Mouse (Mus musculus) testis, adult 2 months (tissue): ENCODE data around the gene Pla2g2f. TPM values are rescaled to one million over a fixed set of nuclear protein-coding genes. Genes with fewer than 3 reads are reported as not detected.

ENCODE experiments used
- H3K27ac ChIP-seq: fragments of 200-500 bp; 2 replicates; pipeline ENCODE4 v1.5.1; 2012; ENCODE audit warnings: low read depth, low read length; ENCODE audit not compliant: control insufficient read depth, insufficient read depth
- H3K27me3 ChIP-seq: fragments of 200-500 bp; 2 replicates; pipeline ENCODE4 v1.6.1; 2012; ENCODE audit warnings: mild to moderate bottlenecking, low read length, moderate library complexity; ENCODE audit not compliant: control insufficient read depth, insufficient read depth
- H3K36me3 ChIP-seq: fragments of 200-500 bp; 2 replicates; pipeline ENCODE4 v1.6.1; 2012; ENCODE audit warnings: mild to moderate bottlenecking, low read length; ENCODE audit not compliant: control insufficient read depth, insufficient read depth
- H3K4me1 ChIP-seq: fragments of 200-500 bp; 2 replicates; pipeline ENCODE4 v1.6.1; 2012; ENCODE audit warnings: low read length; ENCODE audit not compliant: control insufficient read depth, insufficient read depth
- H3K4me3 ChIP-seq: fragments of 200-500 bp; 2 replicates; pipeline ENCODE4 v1.5.1; 2012; ENCODE audit warnings: low read depth, mild to moderate bottlenecking, low read length, moderate library complexity, mixed read lengths; ENCODE audit not compliant: control insufficient read depth
- CTCF ChIP-seq: fragments of 200-500 bp; IDR thresholded peaks from 2 replicates; pipeline ENCODE4 v1.5.1; 2012; ENCODE audit warnings: low read depth, mild to moderate bottlenecking, inconsistent platforms, low read length, moderate library complexity; ENCODE audit not compliant: control insufficient read depth, insufficient read depth, insufficient replicate concordance
- POLR2A ChIP-seq: fragments of 200-500 bp; IDR thresholded peaks from 2 replicates; pipeline ENCODE4 v1.6.1; 2012; ENCODE audit warnings: low read depth, mild to moderate bottlenecking, inconsistent platforms, low read length, moderate library complexity; ENCODE audit not compliant: control insufficient read depth
- polyA plus RNA-seq: library from polyadenylated mRNA; depleted of rRNA; stranded (reverse); fragments of >200 nt; gene quantifications from 2 replicates; pipeline ENCODE4 v1.2.3, GENCODE M21; 2012

The Pla2g2f gene
- polyA plus RNA-seq, 1 experiment, result not detected

DNA sequence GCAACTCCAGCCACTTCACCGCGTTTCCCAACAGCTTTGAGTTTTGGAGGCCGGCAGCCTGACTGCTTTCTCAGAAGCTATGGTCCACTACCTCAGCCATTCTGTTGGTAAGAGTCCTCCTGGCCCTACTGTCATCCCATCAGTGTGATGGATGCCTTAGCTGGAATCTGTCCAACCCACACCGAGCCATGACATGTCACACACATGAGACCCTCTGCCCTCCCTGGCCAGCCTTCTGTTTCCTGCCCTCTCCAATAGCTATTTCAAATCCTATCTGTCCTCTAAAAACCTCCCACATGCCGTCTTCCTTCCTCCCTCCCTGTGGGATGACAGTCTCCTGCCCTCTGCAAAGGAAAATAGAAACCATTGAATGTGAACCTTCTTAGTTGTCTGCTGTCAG, 31.7 kb downstream of the Pla2g2f start:
- Histone ChIP-seq H3K27me3 (no peaks in the 10 kb centered on the region), H3K4me3 (peak overlapping the region; percentile 97), H3K27ac (no peak overlapping the region), H3K36me3 (no peaks in the 10 kb centered on the region), H3K4me1 (peaks cover 24% of the 10 kb centered on the region)
- TF ChIP-seq CTCF (no peak), POLR2A (no peak)

- peak overlapping the region; percentile 97 for H3K4me3 ChIP-seq
- peaks cover 24% of the 10 kb centered on the region for H3K4me1 ChIP-seq
- no peaks in the 10 kb centered on the region for H3K27me3 ChIP-seq
- H3K27ac ChIP-seq, result peak overlapping the region; percentile 75
- no peaks in the 10 kb centered on the region for H3K36me3 ChIP-seq
- TF ChIP-seq POLR2A, result peak; percentile 76; the same call in 1 of the 2 replicates
- no peak for TF ChIP-seq CTCF
These were observed 32.3 kb downstream of the Pla2g2f start for GRCm38 (mm10) chr4:138725127-138725461.

GRCm38 (mm10) chr4:138724354-138725126, 32.9 kb downstream of the Pla2g2f start, which contains the start of gene Pla2g2c:
Gene Pla2g2c (plus strand): TSS chr4:138724792.
- Histone ChIP-seq H3K36me3 (no peaks in the 10 kb centered on the region), H3K27ac (peak within 1 kb of the TSS; percentile 75), H3K4me1 (peaks cover 24% of the 10 kb centered on the region), H3K27me3 (no peaks in the 10 kb centered on the region), H3K4me3 (peak within 1 kb of the TSS; percentile 97)
- TF ChIP-seq CTCF (no peak), POLR2A (no peak)

GRCm38 (mm10) chr4:138723493-138724281, 33.7 kb downstream of the Pla2g2f start:
- H3K36me3 ChIP-seq, result no peaks in the 10 kb centered on the region
- no peaks in the 10 kb centered on the region for H3K27me3 ChIP-seq
- peaks cover 24% of the 10 kb centered on the region for H3K4me1 ChIP-seq
- peak overlapping the region; percentile 97 for H3K4me3 ChIP-seq
- TF ChIP-seq CTCF (no peak), POLR2A (0 out of 2 replicates have a peak, but pooled peaks have one; percentile 25)
- peak overlapping the region; percentile 64 for H3K27ac ChIP-seq

- TF ChIP-seq POLR2A (no peak), CTCF (no peak)
- Histone ChIP-seq H3K27ac (no peak overlapping the region), H3K4me3 (no peak overlapping the region), H3K4me1 (peaks cover 5% of the 10 kb centered on the region), H3K36me3 (no peaks in the 10 kb centered on the region), H3K27me3 (no peaks in the 10 kb centered on the region)
These were observed 38.2 kb downstream of the Pla2g2f start for GRCm38 (mm10) chr4:138719264-138719596.

GRCm38 (mm10) chr4:138718586-138719263, 38.7 kb downstream of the Pla2g2f start:
- Histone ChIP-seq H3K4me3 (no peak overlapping the region), H3K36me3 (no peaks in the 10 kb centered on the region), H3K4me1 (peaks cover under 1% of the 10 kb centered on the region; the same call in 1 of the 2 replicates), H3K27me3 (no peaks in the 10 kb centered on the region), H3K27ac (no peak overlapping the region)
- no peak for TF ChIP-seq CTCF

- H3K4me1 ChIP-seq, result peaks cover 6% of the 10 kb centered on the region
- no peak overlapping the region for H3K27ac ChIP-seq
- no peak overlapping the region for H3K4me3 ChIP-seq
- H3K27me3 ChIP-seq, result no peaks in the 10 kb centered on the region; the same call in 1 of the 2 replicates
- H3K36me3 ChIP-seq, result no peaks in the 10 kb centered on the region
- TF ChIP-seq POLR2A (no peak), CTCF (no peak)
These were observed 40.7 kb downstream of the Pla2g2f start for GRCm38 (mm10) chr4:138716697-138717096.
